In the genomic region with DNA sequence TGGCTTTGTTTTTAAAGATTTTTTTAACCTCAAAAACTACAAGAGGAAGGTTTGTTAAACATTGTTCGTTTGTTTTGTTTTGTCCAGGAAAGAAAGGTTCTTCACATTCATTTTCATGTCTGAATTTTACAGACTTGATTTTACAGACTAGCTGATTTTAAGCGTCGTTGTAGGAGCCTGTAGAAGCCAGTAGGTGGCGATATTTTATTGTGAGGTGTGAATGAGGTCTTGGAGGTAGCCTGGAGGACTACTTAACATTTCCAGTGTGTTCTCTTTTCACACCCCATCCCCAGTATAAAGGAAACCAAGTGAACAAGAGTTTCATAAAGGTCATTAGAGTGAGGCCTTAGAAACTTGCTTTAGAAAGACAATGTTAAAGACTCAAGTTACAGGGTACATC, we compare ENCODE assay signal across 8 mouse cellular contexts. TPM values are rescaled to one million over a fixed set of nuclear protein-coding genes. Genes with fewer than 3 reads are reported as not detected.
DNase-seq lines count a peak whose midpoint lies in the region; ATAC-seq and TF ChIP-seq lines count a peak whose summit lies in the region.

No protein-coding gene starts in this region.

- H3K36me3 ChIP-seq in stomach, postnatal 0 days (ENCODE audit: control insufficient read depth, insufficient read depth, low read length), result no peaks in the 10 kb centered on the region
- no peaks in the 10 kb centered on the region for H3K36me3 ChIP-seq in thymus, adult 2 months (ENCODE audit: control insufficient read depth, insufficient read depth, low read length)

- WGBS in stomach, postnatal 0 days, result 4% methylated on average over 4 of the region's 4 CpGs
- WGBS in thymus, adult 2 months, result 5% methylated on average over 4 of the region's 4 CpGs

- no peaks in the 10 kb centered on the region for H3K9me3 ChIP-seq in stomach, postnatal 0 days (ENCODE audit: control insufficient read depth, low read length)

- peak; percentile 86 for TF ChIP-seq CTCF in stomach, postnatal 0 days (IDR thresholded peaks at IDR 0.05; ENCODE audit: low read depth)
- no peak for TF ChIP-seq CTCF in thymus, adult 2 months (IDR thresholded peaks at IDR 0.05; ENCODE audit: borderline replicate concordance, control insufficient read depth, extremely low read depth, insufficient read depth, low read length, poor library complexity)

- no peak for TF ChIP-seq EP300 in stomach, postnatal 0 days (optimal IDR thresholded peaks at IDR 0.05)

- no peaks in the 10 kb centered on the region for H3K4me1 ChIP-seq in stomach, postnatal 0 days (replicated peaks; ENCODE audit: control insufficient read depth, insufficient read depth)
- no peaks in the 10 kb centered on the region for H3K4me1 ChIP-seq in thymus, adult 2 months (replicated peaks; ENCODE audit: control insufficient read depth, insufficient read depth, low read length)

- H3K27ac ChIP-seq in stomach, postnatal 0 days (replicated peaks), result no peak overlapping the region
- no peak overlapping the region for H3K27ac ChIP-seq in thymus, adult 2 months (ENCODE audit: control insufficient read depth, insufficient read depth, low read length)

- 0 out of 2 replicates have a peak, but pooled peaks cover 5% of the 10 kb centered on the region for H3K27me3 ChIP-seq in stomach, postnatal 0 days (ENCODE audit: control insufficient read depth, insufficient read depth, low read length)
- H3K27me3 ChIP-seq in thymus, adult 2 months (ENCODE audit: control insufficient read depth, insufficient read depth, low read length), result peaks cover 5% of the 10 kb centered on the region; the same call in 1 of the 2 replicates

- no peak overlapping the region for H3K4me3 ChIP-seq in stomach, postnatal 0 days (ENCODE audit: low read depth, low read length)
- no peak overlapping the region for H3K4me3 ChIP-seq in thymus, adult 2 months (ENCODE audit: control insufficient read depth, insufficient read depth, low read length)

- H3K4me2 ChIP-seq in stomach, postnatal 0 days (replicated peaks; ENCODE audit: low read depth), result no peak overlapping the region

- no peak for TF ChIP-seq POLR2A in thymus, adult 2 months (IDR thresholded peaks at IDR 0.05; ENCODE audit: control insufficient read depth, extremely low read depth, insufficient read depth, low read length, poor library complexity)

- DNase-seq in cerebellum, adult 11 months, result peak; percentile 6
- DNase-seq in cerebellum, adult 8-10 months, result no peak
- DNase-seq in left cerebral cortex, adult 18-20 months (ENCODE audit: low spot score in 2 of 2), result peak; percentile 7 to 10
- no peak for DNase-seq in left cerebral cortex, adult 11 months (ENCODE audit: low spot score)
- DNase-seq in ZHBTc4 (ENCODE audit: low read depth, low spot score), result peak; percentile 65
- DNase-seq in induced T-regulatory cell, adult 2 months (ENCODE audit: low read depth), result peak; percentile 22
- no peak for DNase-seq in stomach, postnatal 0 days (ENCODE audit: low spot score)
- DNase-seq in thymus, adult 2 months, result no peak

- no peak for ATAC-seq in stomach, postnatal 0 days (ENCODE audit: low FRiP score, low TSS enrichment)

- no peak overlapping the region for H3K9ac ChIP-seq in stomach, postnatal 0 days (ENCODE audit: low read length)

RNA-seq across cellular contexts. Expression of a gene that starts 1.0 kb away (rescaled TPM):
- under 1 TPM; 0.56 to 0.61 TPM for total RNA-seq in left cerebral cortex, adult 18-20 months (2021)
- polyA plus RNA-seq in stomach, postnatal 0 days (2015; fragmentation: Nextera tagmentation; extraction: Ambion mirVana), result 1.2 and 1.5 TPM in 2 replicates
- polyA plus RNA-seq in thymus, adult 2 months (2012; rRNA removed), result not detected in 2 replicates

RNA-seq across cellular contexts. Expression of a gene that starts 26.5 kb away (rescaled TPM):
- under 1 TPM in 1 of 2 experiments, not detected in 1; 0.07 TPM for total RNA-seq in left cerebral cortex, adult 18-20 months (2021)
- 0.02 and 0.05 TPM in 2 replicates for polyA plus RNA-seq in stomach, postnatal 0 days (2015; fragmentation: Nextera tagmentation; extraction: Ambion mirVana)
- 0.15 and 0.22 TPM in 2 replicates for polyA plus RNA-seq in thymus, adult 2 months (2012; rRNA removed)

Comparison
In these comparisons a context has a peak if more than half of its experiments do, and no peak if none do; other contexts are left out.
1. DNase-seq: peak in cerebellum, adult 11 months (single experiment), left cerebral cortex, adult 18-20 months (2 of 2), ZHBTc4 (single experiment) and induced T-regulatory cell, adult 2 months (single experiment); none in cerebellum, adult 8-10 months (single experiment), left cerebral cortex, adult 11 months (single experiment), stomach, postnatal 0 days (single experiment) and thymus, adult 2 months (single experiment).